Mouse (Mus musculus): Measurements from ENCODE around the gene Mast4. TPM values are rescaled to one million over a fixed set of nuclear protein-coding genes. Genes with fewer than 3 reads are reported as not detected.
"Not testable (repeated sequence)": the region's sequence is repeated elsewhere in the genome, so short reads cannot be mapped to it uniquely, and the experiment has no call there.

The Mast4 gene
- 10 to 100 TPM; 57.3 to 62.4 TPM for total RNA-seq (2021)
- long read RNA-seq, experiment 1, partial matches to known transcripts: 0 of 17 reads
- long read RNA-seq, experiment 1, other reads (novel, unspliced or antisense): 17 of 17 reads
- long read RNA-seq, experiment 2, partial matches to known transcripts: 4 of 22 reads
- long read RNA-seq, experiment 2, other reads (novel, unspliced or antisense): 18 of 22 reads

- intact Hi-C loops (cut with DNase I): loop anchor here (2.0 kb wide), 1 partner anchor 160 kb away; no protein-coding TSS in a partner anchor
- H3K4me3 ChIP-seq: peak within 1 kb of the TSS; percentile 65
- DNase-seq (ENCODE audit: extremely low spot score in 1 of 2, low spot score in 2 of 2): peak; percentile 90 to 95
- TF ChIP-seq CTCF (IDR thresholded peaks at IDR 0.05): no peak
- peak within 1 kb of the TSS; percentile 62 for H3K27ac ChIP-seq
Observed at GRCm38 (mm10) chr13:103334392-103334686, at the start of gene Mast4. TSS of gene Mast4 (minus strand) at chr13:103334497.

GRCm38 (mm10) chr13:103374495-103374894 lies 40.2 kb upstream of the Mast4 start:
- Histone ChIP-seq H3K27ac (no peak overlapping the region), H3K4me3 (no peak overlapping the region)
- intact Hi-C loops (cut with DNase I): no loop called here
- DNase-seq (ENCODE audit: extremely low spot score in 1 of 2, low spot score in 2 of 2): no peak
- no peak for TF ChIP-seq CTCF (IDR thresholded peaks at IDR 0.05)

GRCm38 (mm10) chr13:103369194-103369593 lies 34.9 kb upstream of the Mast4 start:
- intact Hi-C loops (cut with DNase I): no loop called here
- DNase-seq (ENCODE audit: extremely low spot score in 1 of 2, low spot score in 2 of 2): peak in 1 of 2 experiments; percentile 54
- Histone ChIP-seq H3K4me3 (no peak overlapping the region), H3K27ac (peak overlapping the region; percentile 36; the same call in 1 of the 2 replicates)
- no peak for TF ChIP-seq CTCF (IDR thresholded peaks at IDR 0.05)

- intact Hi-C loops (cut with DNase I): no loop called here
- H3K27ac ChIP-seq: no peak overlapping the region
- H3K4me3 ChIP-seq: no peak overlapping the region
- no peak for DNase-seq (ENCODE audit: extremely low spot score in 1 of 2, low spot score in 2 of 2)
- no peak for TF ChIP-seq CTCF (IDR thresholded peaks at IDR 0.05)
Observed at GRCm38 (mm10) chr13:103363181-103363580, 28.9 kb upstream of the Mast4 start.

DNA sequence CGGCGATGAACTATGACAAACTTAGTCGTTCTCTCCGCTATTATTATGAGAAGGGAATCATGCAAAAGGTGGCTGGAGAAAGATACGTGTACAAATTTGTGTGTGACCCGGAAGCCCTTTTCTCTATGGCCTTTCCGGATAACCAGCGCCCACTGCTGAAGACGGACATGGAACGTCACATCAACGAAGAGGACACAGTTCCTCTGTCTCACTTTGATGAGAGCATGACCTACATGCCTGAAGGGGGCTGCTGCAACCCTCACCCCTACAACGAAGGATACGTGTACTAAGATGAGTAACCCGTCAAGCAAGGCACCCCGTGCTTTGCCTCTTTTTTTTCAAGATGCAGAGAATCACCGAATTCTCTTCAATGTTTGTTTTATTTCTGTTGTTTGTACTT lies 23.1 kb upstream of the Mast4 start:
- intact Hi-C loops (cut with DNase I); H3K4me3 ChIP-seq; DNase-seq (ENCODE audit: extremely low spot score in 1 of 2, low spot score in 2 of 2); H3K27ac ChIP-seq: not testable (repeated sequence)

GRCm38 (mm10) chr13:103356909-103357308 lies 22.6 kb upstream of the Mast4 start:
- intact Hi-C loops (cut with DNase I); DNase-seq (ENCODE audit: extremely low spot score in 1 of 2, low spot score in 2 of 2); H3K27ac ChIP-seq; H3K4me3 ChIP-seq: not testable (repeated sequence)

- TF ChIP-seq CTCF (IDR thresholded peaks at IDR 0.05): no peak
- no peak overlapping the region for H3K4me3 ChIP-seq
Observed at GRCm38 (mm10) chr13:103354737-103355136, 20.4 kb upstream of the Mast4 start.

DNA sequence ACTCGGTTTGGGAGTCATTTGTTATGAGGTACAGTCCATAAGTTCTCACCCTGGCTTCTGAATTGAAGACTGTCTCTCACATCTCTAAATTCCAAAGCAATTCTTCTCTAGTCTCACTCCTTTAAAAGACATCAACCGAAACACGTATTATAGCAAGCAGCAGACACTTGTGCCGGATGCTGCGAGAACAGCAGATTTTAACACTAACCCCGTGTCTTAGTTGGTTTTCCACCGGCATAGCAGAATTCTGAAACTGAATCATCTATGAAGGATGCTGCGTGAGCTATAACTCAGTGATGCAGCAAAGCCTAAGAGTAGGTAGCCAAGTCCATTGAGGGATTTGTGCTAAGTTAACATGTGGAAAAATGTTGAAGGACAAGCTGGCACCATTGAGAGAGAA lies 10.5 kb upstream of the Mast4 start:
- no peak for TF ChIP-seq CTCF (IDR thresholded peaks at IDR 0.05)

More at GRCm38 (mm10) chr13:103354737-103355136, 20.4 kb upstream of the Mast4 start:
- H3K27ac ChIP-seq: no peak overlapping the region
- no peak for DNase-seq (ENCODE audit: extremely low spot score in 1 of 2, low spot score in 2 of 2)
- intact Hi-C loops (cut with DNase I): no loop called here

DNA sequence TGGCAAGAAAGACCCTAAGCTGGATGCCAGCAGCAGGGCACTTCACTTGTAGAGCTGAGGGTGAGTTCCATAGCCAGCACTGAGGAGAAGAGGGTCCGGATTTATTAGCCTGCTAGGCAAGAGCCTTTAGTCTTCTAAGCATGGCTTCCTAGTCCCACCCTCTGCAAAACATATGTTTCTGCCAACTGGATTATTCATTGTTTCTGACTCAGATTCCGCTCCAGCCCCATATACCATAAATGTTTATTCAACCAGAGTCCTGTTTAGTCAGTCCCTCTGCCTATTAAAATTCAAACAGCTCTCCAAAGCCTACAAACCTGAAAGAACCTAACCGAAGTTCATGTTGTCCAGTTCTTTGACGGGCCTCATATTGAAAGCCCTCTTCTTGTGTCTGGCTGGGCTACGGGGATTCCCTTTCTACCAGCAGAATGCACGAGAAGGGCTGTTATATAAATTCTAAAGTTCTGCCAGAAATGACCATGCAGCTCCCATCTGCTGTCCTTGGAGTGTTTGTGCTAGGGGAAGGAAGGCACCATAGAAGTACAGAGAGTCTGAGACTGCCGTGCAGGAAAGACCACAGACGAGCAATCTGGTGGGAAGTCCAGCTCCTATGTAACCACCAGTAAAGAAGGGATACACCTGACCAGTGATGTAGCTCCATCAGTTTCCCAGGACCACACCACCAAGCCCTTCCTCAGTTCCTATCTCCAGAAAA lies 9.9 kb upstream of the Mast4 start:
- no peak for TF ChIP-seq CTCF (IDR thresholded peaks at IDR 0.05)
- H3K27ac ChIP-seq: no peak overlapping the region
- intact Hi-C loops (cut with DNase I): loop anchor here (5.0 kb wide), 1 partner anchor 298 kb away; no protein-coding TSS in a partner anchor
- peak in 1 of 2 experiments; percentile 20 for DNase-seq (ENCODE audit: extremely low spot score in 1 of 2, low spot score in 2 of 2)
- no peak overlapping the region for H3K4me3 ChIP-seq

More for the DNA sequence above, 10.5 kb upstream of the Mast4 start:
- Histone ChIP-seq H3K27ac (no peak overlapping the region), H3K4me3 (no peak overlapping the region)
- no peak for DNase-seq (ENCODE audit: extremely low spot score in 1 of 2, low spot score in 2 of 2)
- intact Hi-C loops (cut with DNase I): loop anchor here (5.0 kb wide), 1 partner anchor 298 kb away; no protein-coding TSS in a partner anchor

- H3K27ac ChIP-seq: no peak overlapping the region
- DNase-seq (ENCODE audit: extremely low spot score in 1 of 2, low spot score in 2 of 2): peak in 1 of 2 experiments; percentile 15
- TF ChIP-seq CTCF (IDR thresholded peaks at IDR 0.05): no peak
- no peak overlapping the region for H3K4me3 ChIP-seq
- intact Hi-C loops (cut with DNase I): loop anchor here (5.0 kb wide), 1 partner anchor 301 kb away; no protein-coding TSS in a partner anchor
Observed at GRCm38 (mm10) chr13:103341031-103341430, 6.7 kb upstream of the Mast4 start.

DNA sequence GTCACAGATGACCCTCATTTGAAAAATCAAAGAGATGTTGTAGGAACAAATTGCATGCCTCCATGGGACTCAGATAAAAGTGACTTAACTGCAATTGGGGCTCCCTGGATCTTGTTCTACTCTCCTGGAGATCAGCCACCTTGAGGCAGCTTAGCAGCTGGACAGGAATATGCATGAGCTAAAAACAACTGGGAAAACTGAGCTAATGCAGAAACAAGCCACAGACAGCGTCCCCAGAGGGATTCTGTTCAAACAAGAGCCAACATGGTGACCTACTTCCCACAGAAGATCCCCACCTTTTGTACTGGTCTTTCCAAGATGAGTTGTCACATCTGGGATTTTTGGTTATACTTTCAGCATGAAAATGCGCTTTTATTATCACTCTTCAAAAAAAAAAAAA lies 4.3 kb upstream of the Mast4 start:
- intact Hi-C loops (cut with DNase I): no loop called here
- Histone ChIP-seq H3K4me3 (no peak overlapping the region), H3K27ac (no peak overlapping the region)
- DNase-seq (ENCODE audit: extremely low spot score in 1 of 2, low spot score in 2 of 2): no peak
- TF ChIP-seq CTCF (IDR thresholded peaks at IDR 0.05): no peak

- Histone ChIP-seq H3K27ac (no peak overlapping the region), H3K4me3 (no peak overlapping the region)
- no peak for DNase-seq (ENCODE audit: extremely low spot score in 1 of 2, low spot score in 2 of 2)
- no peak for TF ChIP-seq CTCF (IDR thresholded peaks at IDR 0.05)
- intact Hi-C loops (cut with DNase I): no loop called here
Observed at GRCm38 (mm10) chr13:103336237-103336636, 1.9 kb upstream of the Mast4 start.
